Mouse (Mus musculus): ENCODE data around the gene Swap70. TPM values are rescaled to one million over a fixed set of nuclear protein-coding genes. Genes with fewer than 3 reads are reported as not detected.
"Not testable (repeated sequence)": the region's sequence is repeated elsewhere in the genome, so short reads cannot be mapped to it uniquely, and the experiment has no call there.

Gene Swap70
- polyA plus RNA-seq, 1 experiment from 2014 or later: 38.4 TPM

GRCm38 (mm10) chr7:110214882-110215281, 6.6 kb upstream of the Swap70 start:
- 9% methylated on average over 3 of the region's 3 CpGs for WGBS
- DNase-seq (ENCODE audit: low spot score): peak; percentile 84
- Histone ChIP-seq H3K9me3 (ENCODE audit: low read length) (no peaks in the 10 kb centered on the region), H3K9ac (replicated peaks; ENCODE audit: low read depth) (no peak overlapping the region), H3K27ac (ENCODE audit: low read length) (peak overlapping the region; percentile 68), H3K36me3 (ENCODE audit: insufficient read depth, low read length) (no peaks in the 10 kb centered on the region), H3K27me3 (replicated peaks; ENCODE audit: insufficient read depth, low read length) (no peaks in the 10 kb centered on the region), H3K4me1 (ENCODE audit: insufficient read depth, low read depth, low read length) (peaks cover 4% of the 10 kb centered on the region; the same call in 1 of the 2 replicates), H3K4me3 (ENCODE audit: low read depth, low read length) (no peak overlapping the region), H3K4me2 (replicated peaks; ENCODE audit: low read depth, low read length) (no peak overlapping the region)
- ATAC-seq: peak; percentile 74
- TF ChIP-seq EP300 (IDR thresholded peaks at IDR 0.05): peak; percentile 56
- no peak for TF ChIP-seq CTCF (IDR thresholded peaks at IDR 0.05)

- ATAC-seq: peak; percentile 46
- Histone ChIP-seq H3K36me3 (ENCODE audit: insufficient read depth, low read length) (no peaks in the 10 kb centered on the region), H3K4me2 (replicated peaks; ENCODE audit: low read depth, low read length) (peak overlapping the region; percentile 76), H3K4me1 (ENCODE audit: insufficient read depth, low read depth, low read length) (peaks cover 3% of the 10 kb centered on the region), H3K27me3 (replicated peaks; ENCODE audit: insufficient read depth, low read length) (no peaks in the 10 kb centered on the region), H3K9ac (replicated peaks; ENCODE audit: low read depth) (peak overlapping the region; percentile 91), H3K4me3 (ENCODE audit: low read depth, low read length) (peak overlapping the region; percentile 96), H3K9me3 (ENCODE audit: low read length) (no peaks in the 10 kb centered on the region), H3K27ac (ENCODE audit: low read length) (peak overlapping the region; percentile 94)
- 22% methylated on average over 8 of the region's 8 CpGs for WGBS
- peak; percentile 69 for DNase-seq (ENCODE audit: low spot score)
- TF ChIP-seq CTCF (IDR thresholded peaks at IDR 0.05) (peak; percentile 66), EP300 (IDR thresholded peaks at IDR 0.05) (no peak)
Measured at GRCm38 (mm10) chr7:110221051-110221585, 393 bp upstream of the Swap70 start.

GRCm38 (mm10) chr7:110222583-110223182, 1.2 kb downstream of the Swap70 start:
- whole genome bisulfite sequencing: 7% methylated on average over 12 of the region's 12 CpGs
- peak overlapping the region; percentile 94; the same call in 1 of the 2 replicates for H3K27ac ChIP-seq (ENCODE audit: low read length)
- H3K4me1 ChIP-seq (ENCODE audit: insufficient read depth, low read depth, low read length): peaks cover 3% of the 10 kb centered on the region
- DNase-seq (ENCODE audit: low spot score): no peak
- no peaks in the 10 kb centered on the region for H3K27me3 ChIP-seq (replicated peaks; ENCODE audit: insufficient read depth, low read length)
- no peaks in the 10 kb centered on the region for H3K36me3 ChIP-seq (ENCODE audit: insufficient read depth, low read length)
- ATAC-seq: no peak
- peak overlapping the region; percentile 76 for H3K4me2 ChIP-seq (replicated peaks; ENCODE audit: low read depth, low read length)
- H3K9me3 ChIP-seq (ENCODE audit: low read length): no peaks in the 10 kb centered on the region
- peak overlapping the region; percentile 91 for H3K9ac ChIP-seq (replicated peaks; ENCODE audit: low read depth)
- TF ChIP-seq EP300 (IDR thresholded peaks at IDR 0.05): no peak
- no peak for TF ChIP-seq CTCF (IDR thresholded peaks at IDR 0.05)
- H3K4me3 ChIP-seq (ENCODE audit: low read depth, low read length): peak overlapping the region; percentile 96

GRCm38 (mm10) chr7:110223727-110224510, 2.4 kb downstream of the Swap70 start:
- DNase-seq (ENCODE audit: low spot score) (peak; percentile 66), ATAC-seq (no peak)
- H3K27me3 ChIP-seq (replicated peaks; ENCODE audit: insufficient read depth, low read length): no peaks in the 10 kb centered on the region
- WGBS: 61% methylated on average over 2 of the region's 2 CpGs
- peak overlapping the region; percentile 33; the same call in 1 of the 2 replicates for H3K4me2 ChIP-seq (replicated peaks; ENCODE audit: low read depth, low read length)
- H3K4me1 ChIP-seq (ENCODE audit: insufficient read depth, low read depth, low read length): peaks cover 3% of the 10 kb centered on the region
- H3K4me3 ChIP-seq (ENCODE audit: low read depth, low read length): no peak overlapping the region
- no peaks in the 10 kb centered on the region for H3K9me3 ChIP-seq (ENCODE audit: low read length)
- H3K27ac ChIP-seq (ENCODE audit: low read length): no peak overlapping the region
- H3K36me3 ChIP-seq (ENCODE audit: insufficient read depth, low read length): no peaks in the 10 kb centered on the region
- no peak overlapping the region for H3K9ac ChIP-seq (replicated peaks; ENCODE audit: low read depth)
- TF ChIP-seq EP300 (IDR thresholded peaks at IDR 0.05): no peak
- no peak for TF ChIP-seq CTCF (IDR thresholded peaks at IDR 0.05)

GRCm38 (mm10) chr7:110226484-110226883, 5.0 kb downstream of the Swap70 start:
- H3K9ac ChIP-seq (replicated peaks; ENCODE audit: low read depth): no peak overlapping the region
- TF ChIP-seq EP300 (IDR thresholded peaks at IDR 0.05): no peak
- no peak for TF ChIP-seq CTCF (IDR thresholded peaks at IDR 0.05)
- no peak overlapping the region for H3K4me2 ChIP-seq (replicated peaks; ENCODE audit: low read depth, low read length)
- ATAC-seq (no peak), DNase-seq (ENCODE audit: low spot score) (no peak)
- peaks cover 3% of the 10 kb centered on the region for H3K4me1 ChIP-seq (ENCODE audit: insufficient read depth, low read depth, low read length)
- H3K4me3 ChIP-seq (ENCODE audit: low read depth, low read length): no peak overlapping the region
- no peaks in the 10 kb centered on the region for H3K27me3 ChIP-seq (replicated peaks; ENCODE audit: insufficient read depth, low read length)
- H3K9me3 ChIP-seq (ENCODE audit: low read length): no peaks in the 10 kb centered on the region
- H3K36me3 ChIP-seq (ENCODE audit: insufficient read depth, low read length): no peaks in the 10 kb centered on the region
- H3K27ac ChIP-seq (ENCODE audit: low read length): no peak overlapping the region
- 87% methylated on average over 5 of the region's 5 CpGs for WGBS

GRCm38 (mm10) chr7:110229967-110230366, 8.5 kb downstream of the Swap70 start:
- DNase-seq (ENCODE audit: low spot score): no peak
- no peak overlapping the region for H3K4me3 ChIP-seq (ENCODE audit: low read depth, low read length)
- no peaks in the 10 kb centered on the region for H3K4me1 ChIP-seq (ENCODE audit: insufficient read depth, low read depth, low read length)
- WGBS: 72% methylated on average over 6 of the region's 6 CpGs
- no peak overlapping the region for H3K9ac ChIP-seq (replicated peaks; ENCODE audit: low read depth)
- 0 out of 2 replicates have a peak, but pooled peaks cover 2% of the 10 kb centered on the region for H3K36me3 ChIP-seq (ENCODE audit: insufficient read depth, low read length)
- peak overlapping the region; percentile 52; the same call in 1 of the 2 replicates for H3K27ac ChIP-seq (ENCODE audit: low read length)
- no peaks in the 10 kb centered on the region for H3K27me3 ChIP-seq (replicated peaks; ENCODE audit: insufficient read depth, low read length)
- ATAC-seq: no peak
- no peaks in the 10 kb centered on the region for H3K9me3 ChIP-seq (ENCODE audit: low read length)
- H3K4me2 ChIP-seq (replicated peaks; ENCODE audit: low read depth, low read length): no peak overlapping the region
- no peak for TF ChIP-seq CTCF (IDR thresholded peaks at IDR 0.05)
- TF ChIP-seq EP300 (IDR thresholded peaks at IDR 0.05): no peak

GRCm38 (mm10) chr7:110231127-110231526, 9.6 kb downstream of the Swap70 start:
- H3K4me2 ChIP-seq (replicated peaks; ENCODE audit: low read depth, low read length); H3K27ac ChIP-seq (ENCODE audit: low read length); H3K36me3 ChIP-seq (ENCODE audit: insufficient read depth, low read length); H3K4me1 ChIP-seq (ENCODE audit: insufficient read depth, low read depth, low read length); H3K9me3 ChIP-seq (ENCODE audit: low read length); DNase-seq (ENCODE audit: low spot score); H3K27me3 ChIP-seq (replicated peaks; ENCODE audit: insufficient read depth, low read length); ATAC-seq; H3K9ac ChIP-seq (replicated peaks; ENCODE audit: low read depth); H3K4me3 ChIP-seq (ENCODE audit: low read depth, low read length): not testable (repeated sequence)
- 96% methylated on average over 9 of the region's 10 CpGs for WGBS

Data from lung, postnatal 0 days (tissue).